Mouse (Mus musculus): ENCODE results near the gene Swap70.

GRCm38 (mm10) chr7:110317412-110317811 lies 95.9 kb downstream of the Swap70 start:
- TF ChIP-seq CTCF (IDR thresholded peaks at IDR 0.05; ENCODE audit: extremely low read depth, insufficient read length, insufficient replicate concordance, low read depth, low read length) (no peak), POLR2A (IDR thresholded peaks at IDR 0.05; ENCODE audit: low read depth, low read length) (no peak)

Data from small intestine, adult 2 months (tissue).